Mouse (Mus musculus) common myeloid progenitor, adult 5-6 weeks (primary cell): ENCODE measurements around the gene Dpep3. TPM values are rescaled to one million over a fixed set of nuclear protein-coding genes. Genes with fewer than 3 reads are reported as not detected.

Experiments used
- ATAC-seq: replicated peaks from 2 replicates; pipeline ENCODE4 v1.8.0; 2016; ENCODE audit warnings: low read depth, mild to moderate bottlenecking, moderate TSS enrichment, inconsistent platforms; ENCODE audit not compliant: poor library complexity, severe bottlenecking
- total RNA-seq: library from RNA; stranded (forward); fragments of 200-1000, 187-1606 nt; gene quantifications from 2 replicates; pipeline ENCODE4 v1.2.3, GENCODE M21; 2017

Gene Dpep3
- total RNA-seq, 1 experiment from 2014 or later: not detected

- peak; percentile 98 for ATAC-seq
Observed at GRCm38 (mm10) chr8:105983406-105983805, 4.2 kb upstream of the Dpep3 start.

- no peak for ATAC-seq
Observed at GRCm38 (mm10) chr8:105981146-105981545, 1.9 kb upstream of the Dpep3 start.

- ATAC-seq: no peak; the same call in 1 of the 2 replicates
Observed at GRCm38 (mm10) chr8:105975363-105975762, 3.9 kb downstream of the Dpep3 start.

GRCm38 (mm10) chr8:105971019-105971720 lies 8.1 kb downstream of the Dpep3 start:
- no peak for ATAC-seq

- ATAC-seq: no peak
Observed at GRCm38 (mm10) chr8:105969367-105969766, 9.9 kb downstream of the Dpep3 start.

- ATAC-seq: peak; percentile 62
Observed at GRCm38 (mm10) chr8:105966692-105967311, 12.4 kb downstream of the Dpep3 start.

- ATAC-seq: peak; percentile 46
Observed at GRCm38 (mm10) chr8:105965905-105966341, 13.3 kb downstream of the Dpep3 start, which contains the start of gene Slc12a4. TSS of gene Slc12a4 (minus strand) at chr8:105966097.

- ATAC-seq: peak; percentile 27
Observed at GRCm38 (mm10) chr8:105965266-105965904, 13.8 kb downstream of the Dpep3 start.

GRCm38 (mm10) chr8:105964506-105965265 lies 14.5 kb downstream of the Dpep3 start:
- no peak for ATAC-seq

- ATAC-seq: peak; percentile 21
Observed at GRCm38 (mm10) chr8:105961536-105961935, 17.7 kb downstream of the Dpep3 start.

- no peak for ATAC-seq
Observed at GRCm38 (mm10) chr8:105961101-105961500, 18.1 kb downstream of the Dpep3 start.

GRCm38 (mm10) chr8:105959350-105959749 lies 19.9 kb downstream of the Dpep3 start:
- ATAC-seq: no peak

GRCm38 (mm10) chr8:105957813-105958212 lies 21.4 kb downstream of the Dpep3 start:
- no peak for ATAC-seq

GRCm38 (mm10) chr8:105956556-105956955 lies 22.7 kb downstream of the Dpep3 start:
- ATAC-seq: no peak

- no peak for ATAC-seq
Observed at GRCm38 (mm10) chr8:105951057-105951659, 28.1 kb downstream of the Dpep3 start.

GRCm38 (mm10) chr8:105949350-105949749 lies 29.9 kb downstream of the Dpep3 start:
- ATAC-seq: no peak

GRCm38 (mm10) chr8:105943321-105943739 lies 35.9 kb downstream of the Dpep3 start, which contains the start of gene Lcat:
TSS of gene Lcat (minus strand) at chr8:105943382.
- ATAC-seq: no peak

GRCm38 (mm10) chr8:105942542-105942941 lies 36.7 kb downstream of the Dpep3 start:
- ATAC-seq: no peak

GRCm38 (mm10) chr8:105942026-105942425 lies 37.2 kb downstream of the Dpep3 start:
- ATAC-seq: no peak

GRCm38 (mm10) chr8:105938306-105938669 lies 40.9 kb downstream of the Dpep3 start, which contains the start of gene Psmb10:
TSS of gene Psmb10 (minus strand) at chr8:105938444.
- peak; percentile 53 for ATAC-seq
